Mouse (Mus musculus) midbrain, embryonic 13.5 days (tissue): Measurements from ENCODE around the gene Trmt13. TPM values are rescaled to one million over a fixed set of nuclear protein-coding genes. Genes with fewer than 3 reads are reported as not detected.

Experiments
- ATAC-seq: fragments of 200-750 bp; cut with Nextera tagmentation; 2 replicates; pipeline ENCODE4 v1.8.0; 2017; ENCODE audit warnings: mild to moderate bottlenecking, moderate TSS enrichment, moderate library complexity
- H3K27ac ChIP-seq: fragments of 300-500 bp; sonication (generic); 2 replicates; pipeline ENCODE4 v1.5.1; 2015; ENCODE audit warnings: inconsistent platforms, mild to moderate bottlenecking, moderate library complexity
- H3K27me3 ChIP-seq: fragments of 300-500 bp; sonication (generic); 2 replicates; pipeline ENCODE4 v1.6.1; 2015; ENCODE audit warnings: mild to moderate bottlenecking, inconsistent platforms
- H3K36me3 ChIP-seq: fragments of 300-500 bp; sonication (generic); 2 replicates; pipeline ENCODE4 v1.6.1; 2015; ENCODE audit warnings: mild to moderate bottlenecking, inconsistent platforms
- H3K4me1 ChIP-seq: fragments of 300-500 bp; sonication (generic); replicated peaks from 2 replicates; pipeline ENCODE4 v1.6.1; 2015; ENCODE audit warnings: inconsistent platforms
- H3K4me2 ChIP-seq: fragments of 300-500 bp; sonication (generic); replicated peaks from 2 replicates; pipeline ENCODE4 v1.6.1; 2015; ENCODE audit warnings: moderate library complexity, mild to moderate bottlenecking, inconsistent platforms
- H3K4me3 ChIP-seq: fragments of 300-500 bp; sonication (generic); replicated peaks from 2 replicates; pipeline ENCODE4 v1.5.1; 2015; ENCODE audit warnings: mild to moderate bottlenecking, inconsistent platforms
- H3K9ac ChIP-seq: fragments of 300-500 bp; sonication (generic); replicated peaks from 2 replicates; pipeline ENCODE4 v1.6.1; 2015; ENCODE audit warnings: mild to moderate bottlenecking, inconsistent platforms
- H3K9me3 ChIP-seq: fragments of 300-500 bp; sonication (generic); 2 replicates; pipeline ENCODE4 v1.6.1; 2016; ENCODE audit warnings: mild to moderate bottlenecking, inconsistent platforms
- WGBS: fragments of 180-500 bp; shearing (Covaris S2); methylation state at CpG from one replicate; pipeline ENCODE4 v1.1.7; 2015; 5-methylcytosine and 5-hydroxymethylcytosine counted together
- polyA plus RNA-seq: library from polyadenylated mRNA; unstranded; fragments of >200 nt; fragmentation: Nextera tagmentation; extraction: Ambion mirVana; gene quantifications from 2 replicates; pipeline ENCODE4 v1.2.1, GENCODE M21; 2015

Gene Trmt13
- polyA plus RNA-seq, 1 experiment from 2014 or later: 28.5 TPM

GRCm38 (mm10) chr3:116648805-116649204, 34.4 kb upstream of the Trmt13 start:
- Histone ChIP-seq H3K9me3 (no peaks in the 10 kb centered on the region), H3K4me1 (peaks cover 15% of the 10 kb centered on the region), H3K9ac (no peak overlapping the region), H3K36me3 (peaks cover 39% of the 10 kb centered on the region), H3K27me3 (no peaks in the 10 kb centered on the region), H3K4me3 (no peak overlapping the region), H3K4me2 (no peak overlapping the region), H3K27ac (no peak overlapping the region)
- ATAC-seq: no peak
- WGBS: 95% methylated on average over 7 of the region's 7 CpGs

- H3K27ac ChIP-seq: no peak overlapping the region
- WGBS: 88% methylated on average over 1 of the region's 1 CpGs
- H3K36me3 ChIP-seq: peaks cover 55% of the 10 kb centered on the region
- no peak for ATAC-seq
- H3K9me3 ChIP-seq: no peaks in the 10 kb centered on the region
- H3K4me2 ChIP-seq: no peak overlapping the region
- no peak overlapping the region for H3K9ac ChIP-seq
- no peak overlapping the region for H3K4me3 ChIP-seq
- no peaks in the 10 kb centered on the region for H3K27me3 ChIP-seq
- H3K4me1 ChIP-seq: no peaks in the 10 kb centered on the region
Observed at GRCm38 (mm10) chr3:116646387-116646786, 32.0 kb upstream of the Trmt13 start.

GRCm38 (mm10) chr3:116642373-116642772, 28.0 kb upstream of the Trmt13 start:
- no peak for ATAC-seq
- no peaks in the 10 kb centered on the region for H3K9me3 ChIP-seq
- 94% methylated on average over 2 of the region's 2 CpGs for WGBS
- no peak overlapping the region for H3K4me2 ChIP-seq
- no peak overlapping the region for H3K4me3 ChIP-seq
- no peaks in the 10 kb centered on the region for H3K4me1 ChIP-seq
- no peak overlapping the region for H3K27ac ChIP-seq
- no peak overlapping the region for H3K9ac ChIP-seq
- peaks cover 75% of the 10 kb centered on the region for H3K36me3 ChIP-seq
- no peaks in the 10 kb centered on the region for H3K27me3 ChIP-seq

- Histone ChIP-seq H3K4me3 (no peak overlapping the region), H3K36me3 (peaks cover 79% of the 10 kb centered on the region), H3K9ac (no peak overlapping the region), H3K27me3 (no peaks in the 10 kb centered on the region), H3K4me2 (no peak overlapping the region), H3K4me1 (no peaks in the 10 kb centered on the region), H3K27ac (no peak overlapping the region), H3K9me3 (no peaks in the 10 kb centered on the region)
- ATAC-seq: no peak
- 95% methylated on average over 6 of the region's 6 CpGs for WGBS
Observed at GRCm38 (mm10) chr3:116641811-116642371, 27.5 kb upstream of the Trmt13 start.

GRCm38 (mm10) chr3:116640024-116640423, 25.6 kb upstream of the Trmt13 start:
- no peak overlapping the region for H3K4me3 ChIP-seq
- no peak overlapping the region for H3K4me2 ChIP-seq
- no peaks in the 10 kb centered on the region for H3K27me3 ChIP-seq
- H3K36me3 ChIP-seq: peaks cover 81% of the 10 kb centered on the region
- H3K9ac ChIP-seq: no peak overlapping the region
- H3K4me1 ChIP-seq: no peaks in the 10 kb centered on the region
- no peak for ATAC-seq
- no peak overlapping the region for H3K27ac ChIP-seq
- H3K9me3 ChIP-seq: no peaks in the 10 kb centered on the region
- 82% methylated on average over 1 of the region's 1 CpGs for WGBS

- no peak overlapping the region for H3K4me2 ChIP-seq
- no peaks in the 10 kb centered on the region for H3K27me3 ChIP-seq
- H3K4me3 ChIP-seq: no peak overlapping the region
- no peak overlapping the region for H3K9ac ChIP-seq
- WGBS: 94% methylated on average over 7 of the region's 7 CpGs
- no peak for ATAC-seq
- no peak overlapping the region for H3K27ac ChIP-seq
- H3K9me3 ChIP-seq: no peaks in the 10 kb centered on the region
- H3K4me1 ChIP-seq: no peaks in the 10 kb centered on the region
- H3K36me3 ChIP-seq: peaks cover 86% of the 10 kb centered on the region
Observed at GRCm38 (mm10) chr3:116638572-116638971, 24.2 kb upstream of the Trmt13 start.

GRCm38 (mm10) chr3:116637693-116638476, 23.5 kb upstream of the Trmt13 start:
- H3K27me3 ChIP-seq: no peaks in the 10 kb centered on the region

GRCm38 (mm10) chr3:116635799-116636198, 21.4 kb upstream of the Trmt13 start:
- H3K9me3 ChIP-seq: no peaks in the 10 kb centered on the region
- H3K4me2 ChIP-seq: no peak overlapping the region
- H3K36me3 ChIP-seq: peaks cover 80% of the 10 kb centered on the region
- no peak for ATAC-seq
- no peak overlapping the region for H3K4me3 ChIP-seq
- no peaks in the 10 kb centered on the region for H3K27me3 ChIP-seq
- no peaks in the 10 kb centered on the region for H3K4me1 ChIP-seq
- no peak overlapping the region for H3K27ac ChIP-seq
- H3K9ac ChIP-seq: no peak overlapping the region
- WGBS: 71% methylated on average over 5 of the region's 5 CpGs

More at GRCm38 (mm10) chr3:116637693-116638476, 23.5 kb upstream of the Trmt13 start:
- H3K9me3 ChIP-seq: no peaks in the 10 kb centered on the region
- ATAC-seq: no peak
- 92% methylated on average over 9 of the region's 9 CpGs for WGBS
- H3K4me1 ChIP-seq: no peaks in the 10 kb centered on the region
- H3K9ac ChIP-seq: no peak overlapping the region
- no peak overlapping the region for H3K4me3 ChIP-seq
- H3K27ac ChIP-seq: no peak overlapping the region
- peaks cover 86% of the 10 kb centered on the region for H3K36me3 ChIP-seq
- no peak overlapping the region for H3K4me2 ChIP-seq

GRCm38 (mm10) chr3:116634853-116635252, 20.5 kb upstream of the Trmt13 start:
- Histone ChIP-seq H3K4me3 (no peak overlapping the region), H3K4me1 (no peaks in the 10 kb centered on the region), H3K9ac (no peak overlapping the region), H3K9me3 (no peaks in the 10 kb centered on the region), H3K27ac (no peak overlapping the region), H3K27me3 (no peaks in the 10 kb centered on the region), H3K36me3 (peaks cover 73% of the 10 kb centered on the region), H3K4me2 (no peak overlapping the region)
- no peak for ATAC-seq
- WGBS: 97% methylated on average over 8 of the region's 8 CpGs

GRCm38 (mm10) chr3:116634091-116634490, 19.7 kb upstream of the Trmt13 start:
- Histone ChIP-seq H3K27ac (no peak overlapping the region), H3K4me1 (no peaks in the 10 kb centered on the region), H3K27me3 (no peaks in the 10 kb centered on the region), H3K9ac (no peak overlapping the region), H3K4me3 (no peak overlapping the region), H3K36me3 (peaks cover 65% of the 10 kb centered on the region), H3K4me2 (no peak overlapping the region), H3K9me3 (no peaks in the 10 kb centered on the region)
- WGBS: 90% methylated on average over 3 of the region's 3 CpGs
- ATAC-seq: no peak

- Histone ChIP-seq H3K27ac (no peak overlapping the region), H3K9me3 (no peaks in the 10 kb centered on the region), H3K4me3 (no peak overlapping the region), H3K27me3 (no peaks in the 10 kb centered on the region), H3K36me3 (peaks cover 54% of the 10 kb centered on the region), H3K4me1 (no peaks in the 10 kb centered on the region), H3K4me2 (no peak overlapping the region), H3K9ac (no peak overlapping the region)
- no peak for ATAC-seq
- WGBS: 94% methylated on average over 3 of the region's 3 CpGs
Observed at GRCm38 (mm10) chr3:116632971-116633370, 18.6 kb upstream of the Trmt13 start.

GRCm38 (mm10) chr3:116631459-116631858, 17.1 kb upstream of the Trmt13 start:
- no peak for ATAC-seq
- H3K27ac ChIP-seq: no peak overlapping the region
- no peaks in the 10 kb centered on the region for H3K9me3 ChIP-seq
- peaks cover 43% of the 10 kb centered on the region for H3K36me3 ChIP-seq
- no peak overlapping the region for H3K4me2 ChIP-seq
- H3K27me3 ChIP-seq: no peaks in the 10 kb centered on the region
- WGBS: 43% methylated on average over 1 of the region's 1 CpGs
- no peak overlapping the region for H3K9ac ChIP-seq
- H3K4me1 ChIP-seq: no peaks in the 10 kb centered on the region
- H3K4me3 ChIP-seq: no peak overlapping the region
